Mouse (Mus musculus) lung, postnatal 0 days (tissue): Measurements from ENCODE around the gene Eef1a1. TPM values are rescaled to one million over a fixed set of nuclear protein-coding genes. Genes with fewer than 3 reads are reported as not detected.
A peak's percentile ranks its signal among the peaks of the same experiment; 100 is the strongest.

Source experiments
- ATAC-seq: fragments of 200-750 bp; cut with Nextera tagmentation; 2 replicates; pipeline ENCODE4 v1.8.0; 2017; ENCODE audit warnings: moderate library complexity
- DNase-seq: peaks from one replicate; pipeline ENCODE4 v3.0.0-alpha.2; 2016; ENCODE audit warnings: low spot score
- H3K27ac ChIP-seq: fragments of 300-500 bp; sonication (generic); 2 replicates; pipeline ENCODE4 v1.5.1; 2014; ENCODE audit warnings: antibody characterized with exemption, mild to moderate bottlenecking, low read length, mixed read lengths
- H3K27me3 ChIP-seq: fragments of 300-500 bp; sonication (generic); replicated peaks from 2 replicates; pipeline ENCODE4 v1.6.1; 2014; ENCODE audit warnings: low read length, mixed read lengths; ENCODE audit not compliant: insufficient read depth
- H3K36me3 ChIP-seq: fragments of 300-500 bp; sonication (generic); 2 replicates; pipeline ENCODE4 v1.6.1; 2014; ENCODE audit warnings: low read length, mixed read lengths; ENCODE audit not compliant: insufficient read depth
- H3K4me1 ChIP-seq: fragments of 300-500 bp; sonication (generic); 2 replicates; pipeline ENCODE4 v1.6.1; 2014; ENCODE audit warnings: antibody characterized with exemption, low read depth, low read length, mixed read lengths; ENCODE audit not compliant: insufficient read depth
- H3K4me2 ChIP-seq: fragments of 300-500 bp; sonication (generic); replicated peaks from 2 replicates; pipeline ENCODE4 v1.6.1; 2014; ENCODE audit warnings: low read depth, mild to moderate bottlenecking, low read length, moderate library complexity, mixed read lengths
- H3K4me3 ChIP-seq: fragments of 300-500 bp; sonication (generic); 2 replicates; pipeline ENCODE4 v1.5.1; 2014; ENCODE audit warnings: low read depth, low read length
- H3K9ac ChIP-seq: fragments of 300-500 bp; sonication (generic); replicated peaks from 2 replicates; pipeline ENCODE4 v1.6.1; 2014; ENCODE audit warnings: low read depth, mild to moderate bottlenecking
- H3K9me3 ChIP-seq: fragments of 300-500 bp; sonication (generic); 2 replicates; pipeline ENCODE4 v1.6.1; 2016; ENCODE audit warnings: low read length, mixed read lengths
- CTCF ChIP-seq: IDR thresholded peaks from 2 replicates; pipeline ENCODE4 v1.5.1; 2016; ENCODE audit warnings: antibody characterized with exemption, mild to moderate bottlenecking
- EP300 ChIP-seq: IDR thresholded peaks from 2 replicates; pipeline ENCODE4 v1.6.1; 2016; ENCODE audit warnings: antibody characterized with exemption, mild to moderate bottlenecking, control low read depth
- WGBS: fragments of 180-500 bp; shearing (Covaris S2); extraction: QIAGEN DNeasy Blood & Tissue Kit; methylation state at CpG from one replicate; pipeline ENCODE4 v1.1.7; 2014; 5-methylcytosine and 5-hydroxymethylcytosine counted together
- polyA plus RNA-seq: library from polyadenylated mRNA; unstranded; fragments of >200 nt; fragmentation: Nextera tagmentation; extraction: Ambion mirVana; gene quantifications from 2 replicates; pipeline ENCODE4 v1.2.1, GENCODE M21; 2015

Eef1a1 gene
- polyA plus RNA-seq, 1 experiment from 2014 or later = 2,930 TPM

- H3K4me2 ChIP-seq = no peak overlapping the region
- 76% methylated on average over 4 of the region's 4 CpGs for WGBS
- H3K4me1 ChIP-seq = peaks cover 4% of the 10 kb centered on the region; the same call in 1 of the 2 replicates
- no peaks in the 10 kb centered on the region for H3K36me3 ChIP-seq
- TF ChIP-seq CTCF (no peak), EP300 (no peak)
- ATAC-seq = no peak
- H3K4me3 ChIP-seq = no peak overlapping the region
- no peaks in the 10 kb centered on the region for H3K27me3 ChIP-seq
- H3K9me3 ChIP-seq = no peaks in the 10 kb centered on the region
- H3K27ac ChIP-seq = no peak overlapping the region
- no peak overlapping the region for H3K9ac ChIP-seq
- no peak for DNase-seq
Measured at GRCm38 (mm10) chr9:78504133-78504532, 15.2 kb upstream of the Eef1a1 start.

GRCm38 (mm10) chr9:78503223-78504079 lies 14.5 kb upstream of the Eef1a1 start:
- peaks cover 4% of the 10 kb centered on the region; the same call in 1 of the 2 replicates for H3K4me1 ChIP-seq
- H3K9me3 ChIP-seq = no peaks in the 10 kb centered on the region
- H3K9ac ChIP-seq = no peak overlapping the region
- no peaks in the 10 kb centered on the region for H3K36me3 ChIP-seq
- no peak overlapping the region for H3K4me2 ChIP-seq
- ATAC-seq (no peak), DNase-seq (no peak)
- TF ChIP-seq CTCF = no peak
- TF ChIP-seq EP300 = no peak
- H3K4me3 ChIP-seq = no peak overlapping the region
- WGBS = 14% methylated on average over 6 of the region's 6 CpGs
- no peak overlapping the region for H3K27ac ChIP-seq
- H3K27me3 ChIP-seq = no peaks in the 10 kb centered on the region

- peaks cover 4% of the 10 kb centered on the region; the same call in 1 of the 2 replicates for H3K4me1 ChIP-seq
- H3K9ac ChIP-seq = no peak overlapping the region
- no peaks in the 10 kb centered on the region for H3K9me3 ChIP-seq
- no peaks in the 10 kb centered on the region for H3K36me3 ChIP-seq
- WGBS = 81% methylated on average over 4 of the region's 4 CpGs
- H3K27ac ChIP-seq = no peak overlapping the region
- no peak overlapping the region for H3K4me3 ChIP-seq
- H3K27me3 ChIP-seq = no peaks in the 10 kb centered on the region
- TF ChIP-seq EP300 = no peak
- no peak for TF ChIP-seq CTCF
- no peak overlapping the region for H3K4me2 ChIP-seq
- peak; percentile 29 for DNase-seq
- no peak for ATAC-seq
Measured at GRCm38 (mm10) chr9:78501284-78501683, 12.3 kb upstream of the Eef1a1 start.

GRCm38 (mm10) chr9:78500386-78500785 lies 11.4 kb upstream of the Eef1a1 start:
- H3K36me3 ChIP-seq = no peaks in the 10 kb centered on the region
- H3K9me3 ChIP-seq = no peaks in the 10 kb centered on the region
- 32% methylated on average over 3 of the region's 3 CpGs for WGBS
- H3K27me3 ChIP-seq = no peaks in the 10 kb centered on the region
- H3K4me1 ChIP-seq = no peaks in the 10 kb centered on the region; the same call in 1 of the 2 replicates
- DNase-seq = no peak
- H3K9ac ChIP-seq = no peak overlapping the region
- no peak overlapping the region for H3K27ac ChIP-seq
- no peak overlapping the region for H3K4me2 ChIP-seq
- TF ChIP-seq CTCF = no peak
- no peak for TF ChIP-seq EP300
- no peak overlapping the region for H3K4me3 ChIP-seq
- no peak for ATAC-seq

GRCm38 (mm10) chr9:78493171-78493570 lies 4.2 kb upstream of the Eef1a1 start:
- no peak overlapping the region for H3K4me3 ChIP-seq
- no peaks in the 10 kb centered on the region for H3K9me3 ChIP-seq
- DNase-seq = no peak
- no peak overlapping the region for H3K4me2 ChIP-seq
- no peaks in the 10 kb centered on the region for H3K4me1 ChIP-seq
- H3K27ac ChIP-seq = no peak overlapping the region
- TF ChIP-seq CTCF = no peak
- no peaks in the 10 kb centered on the region for H3K27me3 ChIP-seq
- no peak overlapping the region for H3K9ac ChIP-seq
- ATAC-seq = no peak
- H3K36me3 ChIP-seq = no peaks in the 10 kb centered on the region
- WGBS = 79% methylated on average over 7 of the region's 7 CpGs

GRCm38 (mm10) chr9:78492254-78492653 lies 3.3 kb upstream of the Eef1a1 start:
- TF ChIP-seq CTCF (no peak), EP300 (no peak)
- DNase-seq (no peak), ATAC-seq (no peak)
- no peaks in the 10 kb centered on the region for H3K36me3 ChIP-seq
- H3K9me3 ChIP-seq = no peaks in the 10 kb centered on the region
- H3K4me3 ChIP-seq = no peak overlapping the region
- 86% methylated on average over 3 of the region's 3 CpGs for WGBS
- H3K27me3 ChIP-seq = no peaks in the 10 kb centered on the region
- no peak overlapping the region for H3K27ac ChIP-seq
- no peak overlapping the region for H3K9ac ChIP-seq
- H3K4me1 ChIP-seq = no peaks in the 10 kb centered on the region
- H3K4me2 ChIP-seq = no peak overlapping the region
